12 mouse cellular contexts compared by ENCODE assay signal in genomic region chrX:110199902-110200301, GRCm38 (mm10).
"Had no signal": no experiment of that assay in that cellular context is flagged by ENCODE, and none has a peak within 500 bp of the region (broad histone marks: within the 10 kb centered on the region; RNA-seq: fewer than 3 reads in every experiment).

No protein-coding gene starts in this region.

- H3K4me3 ChIP-seq: left cerebral cortex, adult 2 months; limb, embryonic 10.5 days; liver, embryonic 15.5 days; midbrain, embryonic 13.5 days; myocyte; neural tube, embryonic 15.5 days had no signal

- H3K4me2 ChIP-seq: liver, embryonic 11.5 days; liver, embryonic 15.5 days; midbrain, embryonic 13.5 days; neural tube, embryonic 15.5 days had no signal

- H3K9me3 ChIP-seq: limb, embryonic 10.5 days; liver, embryonic 15.5 days; midbrain, embryonic 13.5 days; neural tube, embryonic 15.5 days had no signal

- H3K4me1 ChIP-seq: limb, embryonic 10.5 days; liver, embryonic 15.5 days; midbrain, embryonic 13.5 days; neural tube, embryonic 15.5 days had no signal

- H3K36me3 ChIP-seq: limb, embryonic 10.5 days; liver, embryonic 15.5 days; midbrain, embryonic 13.5 days; neural tube, embryonic 15.5 days had no signal

- H3K27me3 ChIP-seq: liver, embryonic 15.5 days; midbrain, embryonic 13.5 days; neural tube, embryonic 15.5 days had no signal

- H3K27ac ChIP-seq: hindbrain, postnatal 0 days; left cerebral cortex, adult 2 months; limb, embryonic 10.5 days; liver, embryonic 15.5 days; midbrain, embryonic 13.5 days; neural tube, embryonic 15.5 days had no signal

- H3K9ac ChIP-seq: liver, embryonic 15.5 days; midbrain, embryonic 13.5 days; neural tube, embryonic 15.5 days had no signal

- ATAC-seq: hindbrain, postnatal 0 days; lung, postnatal 0 days; midbrain, embryonic 13.5 days had no signal

- DNase-seq: lung, adult 2 months; lung, postnatal 36 days; thymus, postnatal 36 days had no signal
